Mouse (Mus musculus) C2C12 (cell line): Measurements from ENCODE around the gene Wbp4. TPM values are rescaled to one million over a fixed set of nuclear protein-coding genes. Genes with fewer than 3 reads are reported as not detected.
"Not testable (repeated sequence)": the region's sequence is repeated elsewhere in the genome, so short reads cannot be mapped to it uniquely, and the experiment has no call there.

ENCODE experiments used
- H3K27me3 ChIP-seq: one replicate; pipeline ENCODE4 v1.6.1; 2011; ENCODE audit not compliant: control insufficient read depth, insufficient read depth, insufficient read length
- H3K36me3 ChIP-seq: one replicate; pipeline ENCODE4 v1.6.1; 2011; ENCODE audit not compliant: control insufficient read depth, insufficient read depth
- H3K4me3 ChIP-seq: one replicate; pipeline ENCODE4 v1.5.1; 2011; ENCODE audit warnings: mild to moderate bottlenecking, control low read depth; ENCODE audit not compliant: poor library complexity, insufficient read depth, severe bottlenecking
- H3K79me2 ChIP-seq: one replicate; pipeline ENCODE4 v1.6.1; 2011; ENCODE audit not compliant: control insufficient read depth, insufficient read depth
- H3K79me3 ChIP-seq: one replicate; pipeline ENCODE4 v1.6.1; 2011; ENCODE audit warnings: low read depth, control low read depth
- H3ac ChIP-seq: one replicate; pipeline ENCODE3; 2011; ENCODE audit warnings: low read depth; ENCODE audit not compliant: control insufficient read depth, insufficient read length
- CEBPB ChIP-seq: IDR thresholded peaks from one replicate; pipeline ENCODE4 v1.6.1; 2011; ENCODE audit warnings: low read depth, mild to moderate bottlenecking, control low read depth, moderate library complexity
- CTCF ChIP-seq: IDR thresholded peaks from one replicate; pipeline ENCODE4 v1.5.1; 2011; ENCODE audit not compliant: control insufficient read depth, insufficient read depth, insufficient read length
- FOSL1 ChIP-seq: IDR thresholded peaks from one replicate; pipeline ENCODE4 v1.8.0; 2011; ENCODE audit warnings: mild to moderate bottlenecking, low read length; ENCODE audit not compliant: poor library complexity, insufficient read depth, severe bottlenecking
- MAX ChIP-seq: IDR thresholded peaks from one replicate; pipeline ENCODE4 v1.6.1; 2011; ENCODE audit warnings: mild to moderate bottlenecking, control low read depth
- MYOD1 ChIP-seq: IDR thresholded peaks from one replicate; pipeline ENCODE4 v1.6.1; 2011; ENCODE audit warnings: low read depth; ENCODE audit not compliant: control insufficient read depth, insufficient read length
- MYOG ChIP-seq: IDR thresholded peaks from one replicate; pipeline ENCODE4 v1.6.1; 2011; ENCODE audit not compliant: control insufficient read depth, insufficient read length; ENCODE audit errors: extremely low read depth
- USF1 ChIP-seq: IDR thresholded peaks from one replicate; pipeline ENCODE4 v1.6.1; 2011; ENCODE audit warnings: low read depth, mild to moderate bottlenecking, control low read depth, moderate library complexity
- long read RNA-seq, 2 experiments: library from polyadenylated mRNA; unstranded; transcript quantifications; one replicate each; pipeline ENCODE4 v2.0.0; 2019 to 2020
- polyA plus RNA-seq: library from polyadenylated mRNA; unstranded; fragments of >200 nt; fragmentation: generic; extraction: Trizol; gene quantifications from one replicate; pipeline ENCODE4 v1.2.1, GENCODE M21; 2012; ENCODE audit warnings: missing spikeins

The Wbp4 gene
- polyA plus RNA-seq, result 9.8 TPM
- long read RNA-seq, experiment 1, transcript Wbp4-201 (10 exons, 3,704 nt), result major isoform, 29 of 83 reads
- long read RNA-seq, experiment 1, partial matches to known transcripts, result 44 of 83 reads
- long read RNA-seq, experiment 1, other reads (novel, unspliced or antisense), result 10 of 83 reads
- long read RNA-seq, experiment 2, transcript Wbp4-201 (10 exons, 3,704 nt), result major isoform, 34 of 41 reads
- long read RNA-seq, experiment 2, partial matches to known transcripts, result 5 of 41 reads
- long read RNA-seq, experiment 2, other reads (novel, unspliced or antisense), result 2 of 41 reads

DNA sequence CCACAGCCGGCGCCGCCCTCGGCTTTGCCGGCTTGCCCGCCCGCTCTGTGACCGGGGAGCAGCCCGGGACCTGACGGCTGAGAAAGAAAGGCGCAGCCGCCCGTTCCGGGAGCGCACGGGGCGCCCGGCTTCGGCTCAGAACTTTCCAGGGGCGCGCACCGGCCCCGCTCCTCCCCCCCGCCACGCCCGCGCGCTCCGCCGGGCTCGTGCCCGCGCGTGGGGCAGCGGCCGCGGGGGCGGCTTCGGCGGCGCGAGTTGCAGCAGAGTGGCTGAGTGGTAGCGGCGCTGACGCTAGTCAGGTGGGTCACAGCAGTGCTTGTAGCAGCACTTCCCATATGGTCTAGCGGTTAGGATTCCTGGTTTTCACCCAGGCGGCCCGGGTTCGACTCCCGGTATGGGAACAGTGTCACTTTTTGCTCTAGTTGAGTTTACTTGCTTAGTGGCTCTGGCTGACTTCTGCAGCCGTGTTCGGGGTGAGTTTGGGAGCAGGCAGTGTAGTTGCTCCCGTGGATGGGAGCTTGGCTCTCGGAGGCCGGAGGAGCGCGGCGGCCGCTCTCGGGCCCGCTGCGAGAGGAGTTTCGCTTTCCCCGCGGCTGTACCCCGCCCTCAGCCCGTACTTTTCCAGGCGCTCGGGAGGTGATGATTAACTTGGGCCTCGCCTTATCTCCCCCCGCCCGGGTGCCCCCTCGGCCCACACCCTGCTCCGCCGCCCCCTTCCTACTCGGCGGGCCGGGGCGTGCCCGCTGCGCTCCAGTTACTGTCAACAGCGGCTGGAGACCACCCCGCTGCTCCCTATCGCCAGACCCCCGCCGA is at the start of gene Wbp4:
Wbp4 (minus strand) TSS at position 182 of the 813 bp plus-strand sequence.
- TF ChIP-seq MYOG (no peak), CTCF (no peak), MAX (no peak), FOSL1 (no peak), CEBPB (no peak), USF1 (no peak), MYOD1 (no peak)
- peak within 1 kb of the TSS; percentile 78 for H3ac ChIP-seq
- H3K27me3 ChIP-seq, result no peaks in the 10 kb centered on the region
- H3K79me3 ChIP-seq, result peaks cover 40% of the 10 kb centered on the region
- peak within 1 kb of the TSS; percentile 84 for H3K4me3 ChIP-seq
- peaks cover 11% of the 10 kb centered on the region for H3K36me3 ChIP-seq
- peaks cover 84% of the 10 kb centered on the region for H3K79me2 ChIP-seq

DNA sequence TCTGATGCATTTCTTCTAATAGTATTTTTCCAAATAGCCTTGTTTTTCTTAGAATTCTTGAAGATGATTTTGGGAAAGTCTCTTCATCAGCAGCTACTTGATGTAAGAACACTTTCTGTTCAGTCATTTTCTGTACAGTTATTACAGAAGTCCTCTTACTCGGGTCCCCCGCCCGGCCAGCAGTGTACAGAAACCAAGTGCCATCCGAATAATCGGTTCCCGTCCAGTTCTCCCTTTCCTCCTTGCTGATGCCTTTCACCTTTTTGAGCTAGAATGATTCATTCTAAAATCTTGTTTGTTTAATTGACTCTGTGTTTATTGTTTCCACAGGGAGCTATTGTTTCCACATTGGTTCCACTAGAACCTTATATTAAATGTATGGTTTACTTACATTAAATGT is 49.4 kb upstream of the Wbp4 start:
- no peak for TF ChIP-seq CTCF
- TF ChIP-seq MYOG, result no peak
- no peak for TF ChIP-seq MAX
- TF ChIP-seq CEBPB, result no peak
- no peak for TF ChIP-seq USF1
- Histone ChIP-seq H3K4me3 (no peak overlapping the region), H3K27me3 (no peaks in the 10 kb centered on the region), H3ac (no peak overlapping the region), H3K36me3 (no peaks in the 10 kb centered on the region), H3K79me2 (peaks cover 38% of the 10 kb centered on the region), H3K79me3 (peaks cover 4% of the 10 kb centered on the region)

DNA sequence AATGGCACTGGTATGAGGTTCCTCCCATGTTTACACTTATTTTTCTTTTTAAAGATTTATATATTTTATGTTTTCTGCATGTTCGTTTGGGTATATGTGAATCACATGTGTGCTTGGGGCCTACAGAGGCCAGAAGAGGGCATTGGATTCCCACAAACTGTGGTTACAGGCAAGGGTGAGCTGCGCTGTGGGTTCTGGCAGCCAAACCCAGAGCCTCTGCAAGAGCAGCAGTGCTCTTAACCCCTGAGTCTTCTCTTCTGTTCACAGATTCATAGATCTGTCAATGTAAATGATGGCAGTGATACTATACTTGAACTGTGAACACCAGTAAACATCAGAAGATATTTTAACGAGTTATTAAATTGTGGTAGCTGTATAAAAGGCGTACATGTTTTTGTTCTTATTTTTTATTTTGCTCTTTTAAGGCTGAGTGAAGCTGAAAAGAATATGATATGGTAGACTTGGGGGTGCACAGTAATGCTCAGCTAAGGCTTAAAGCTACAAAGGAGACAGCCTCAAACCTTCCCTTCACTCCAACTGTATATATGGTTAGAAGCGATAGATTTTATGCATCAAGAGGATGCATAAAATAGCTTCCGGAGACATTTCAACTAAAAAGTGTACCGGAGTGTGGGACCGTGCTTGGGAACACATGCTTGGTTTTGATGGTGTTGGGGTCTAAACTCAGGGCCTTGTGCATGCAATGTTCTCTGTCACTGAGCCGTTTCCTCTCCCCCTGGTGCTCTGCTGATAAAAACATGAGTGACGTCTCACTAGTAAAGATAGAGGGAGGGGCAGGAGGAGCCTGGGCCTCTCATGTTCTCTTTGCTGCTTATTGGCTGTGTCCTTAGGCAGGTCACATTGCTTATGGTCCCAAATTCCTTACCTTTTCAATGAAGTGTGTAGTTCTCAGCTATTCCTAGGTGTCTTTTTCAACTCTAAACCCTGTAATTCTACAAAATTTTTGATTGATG is 48.5 kb upstream of the Wbp4 start:
- TF ChIP-seq FOSL1, result no peak
- TF ChIP-seq CTCF, result no peak
- TF ChIP-seq MYOD1, result no peak
- no peak for TF ChIP-seq USF1
- no peak for TF ChIP-seq MYOG
- TF ChIP-seq CEBPB, result no peak
- no peak for TF ChIP-seq MAX
- no peak overlapping the region for H3ac ChIP-seq
- H3K4me3 ChIP-seq, result no peak overlapping the region
- H3K79me3 ChIP-seq, result peaks cover 4% of the 10 kb centered on the region
- no peaks in the 10 kb centered on the region for H3K36me3 ChIP-seq
- H3K27me3 ChIP-seq, result no peaks in the 10 kb centered on the region
- H3K79me2 ChIP-seq, result peaks cover 38% of the 10 kb centered on the region

DNA sequence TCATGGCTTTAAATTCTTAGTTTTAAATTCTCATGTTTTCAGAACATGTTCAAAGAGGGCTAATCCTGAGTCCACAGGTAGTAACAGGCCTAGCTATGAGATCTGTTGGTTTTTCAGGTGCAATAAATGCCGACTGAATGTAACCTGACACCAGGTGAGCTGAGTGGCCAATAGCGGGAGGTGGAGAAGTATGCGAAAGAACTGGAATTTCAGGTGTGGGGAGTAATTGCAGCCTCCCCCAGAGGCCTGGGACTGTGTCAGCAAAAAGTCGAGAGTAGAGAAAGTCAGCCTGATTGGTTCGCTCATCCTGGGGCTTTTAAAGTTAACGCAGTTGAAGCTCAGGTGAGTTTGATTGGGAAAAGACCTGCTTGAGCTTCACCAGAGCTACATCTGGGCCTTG is 46.4 kb upstream of the Wbp4 start:
- Histone ChIP-seq H3K4me3 (no peak overlapping the region), H3K36me3 (no peaks in the 10 kb centered on the region), H3ac (no peak overlapping the region), H3K27me3 (no peaks in the 10 kb centered on the region), H3K79me2 (peaks cover 36% of the 10 kb centered on the region), H3K79me3 (peaks cover 1% of the 10 kb centered on the region)
- TF ChIP-seq MAX, result no peak
- TF ChIP-seq MYOG, result no peak
- no peak for TF ChIP-seq CEBPB
- TF ChIP-seq CTCF, result no peak
- TF ChIP-seq MYOD1, result no peak
- TF ChIP-seq USF1, result no peak
- TF ChIP-seq FOSL1, result no peak

DNA sequence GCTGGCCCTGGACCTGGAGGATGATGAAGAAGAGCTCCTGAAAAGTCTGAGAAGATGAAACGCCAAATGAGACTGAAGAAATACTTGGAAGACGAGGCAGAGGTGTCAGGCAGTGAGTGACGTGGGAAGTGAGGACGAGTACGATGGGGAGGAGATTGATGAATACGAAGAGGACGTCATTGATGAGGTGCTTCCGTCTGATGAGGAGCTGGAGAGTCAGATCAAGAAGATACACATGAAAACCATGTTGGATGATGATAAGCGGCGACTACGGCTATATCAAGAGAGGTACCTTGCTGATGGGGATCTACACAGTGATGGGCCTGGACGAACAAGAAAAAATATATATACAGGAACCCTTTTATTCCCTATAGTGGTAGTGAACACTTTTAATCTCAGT is 44.8 kb upstream of the Wbp4 start:
- H3K79me2 ChIP-seq, result peaks cover 42% of the 10 kb centered on the region
- H3K4me3 ChIP-seq, H3ac ChIP-seq, H3K79me3 ChIP-seq, H3K27me3 ChIP-seq, H3K36me3 ChIP-seq: not testable (repeated sequence)
